Mouse (Mus musculus): ENCODE measurements around the gene Hcn2. TPM values are rescaled to one million over a fixed set of nuclear protein-coding genes. Genes with fewer than 3 reads are reported as not detected.

Gene Hcn2
- total and polyA plus RNA-seq, 3 experiments, result 0.21 to 2.2 (median 0.44) TPM

GRCm38 (mm10) chr10:79772320-79772719, 55.9 kb downstream of the Hcn2 start:
- Histone ChIP-seq H3K27ac (ENCODE audit: insufficient read depth, low read depth) (no peak overlapping the region), H3K4me2 (ENCODE audit: insufficient read depth, low read depth, poor library complexity, severe bottlenecking) (no peak overlapping the region), H3K27me3 (replicated peaks) (peaks cover 24% of the 10 kb centered on the region), H3K4me1 (ENCODE audit: control insufficient read depth in 1 of 2, insufficient read depth in 2 of 2) (peaks cover 7 to 16% of the 10 kb centered on the region in 2 experiments), H3K9me3 (replicated peaks; ENCODE audit: low read length) (peaks cover 20% of the 10 kb centered on the region), H3K4me3 (replicated peaks in 1 of 3; ENCODE audit: low read depth in 2 of 3, low read length in 2 of 3, poor library complexity in 1 of 3) (no peak overlapping the region), H3K36me3 (replicated peaks in 1 of 2; ENCODE audit: control insufficient read depth in 1 of 2, insufficient read depth in 1 of 2, low read length in 1 of 2) (no peaks in the 10 kb centered on the region), H3K79me2 (replicated peaks; ENCODE audit: control insufficient read depth, extremely low read depth, insufficient read depth, poor library complexity, severe bottlenecking) (no peaks in the 10 kb centered on the region), H3K9ac (ENCODE audit: insufficient read depth, low read depth) (no peak overlapping the region)
- no peak for DNase-seq (ENCODE audit: extremely low read depth)
- dilution Hi-C loops (cut with MboI; ENCODE audit: extremely low pct_ligation_motif_present, extremely low pct_unique_long_range_greater_than_20kb, low sequenced_read_pairs) (no loop called here), in situ Hi-C loops (cut with MboI; ENCODE audit: low pct_ligation_motif_present, low pct_unique_long_range_greater_than_20kb, low sequenced_read_pairs) (no loop called here)
- no peak for TF ChIP-seq RCOR1 (conservative IDR thresholded peaks at IDR 0.05; ENCODE audit: low read depth, low read length)
- peak in 1 of 2 experiments; percentile 35; a peak in 2 of 4 replicates for TF ChIP-seq CTCF (conservative IDR thresholded peaks at IDR 0.05 in 1 of 2, IDR thresholded peaks at IDR 0.05 in 1 of 2; ENCODE audit: low read depth in 2 of 2, low read length in 2 of 2)

- dilution Hi-C loops (cut with MboI; ENCODE audit: extremely low pct_ligation_motif_present, extremely low pct_unique_long_range_greater_than_20kb, low sequenced_read_pairs) (no loop called here), in situ Hi-C loops (cut with MboI; ENCODE audit: low pct_ligation_motif_present, low pct_unique_long_range_greater_than_20kb, low sequenced_read_pairs) (no loop called here)
- Histone ChIP-seq H3K36me3 (replicated peaks in 1 of 2; ENCODE audit: control insufficient read depth in 1 of 2, insufficient read depth in 1 of 2, low read length in 1 of 2) (no peaks in the 10 kb centered on the region), H3K4me1 (ENCODE audit: control insufficient read depth in 1 of 2, insufficient read depth in 2 of 2) (peaks cover 3 to 7% of the 10 kb centered on the region in 2 experiments; a peak in 3 of 4 replicates), H3K27me3 (replicated peaks) (peaks cover 32% of the 10 kb centered on the region), H3K9ac (ENCODE audit: insufficient read depth, low read depth) (no peak overlapping the region), H3K4me2 (ENCODE audit: insufficient read depth, low read depth, poor library complexity, severe bottlenecking) (no peak overlapping the region), H3K9me3 (replicated peaks; ENCODE audit: low read length) (peaks cover 20% of the 10 kb centered on the region), H3K4me3 (replicated peaks in 1 of 3; ENCODE audit: low read depth in 2 of 3, low read length in 2 of 3, poor library complexity in 1 of 3) (no peak overlapping the region), H3K27ac (ENCODE audit: insufficient read depth, low read depth) (no peak overlapping the region), H3K79me2 (replicated peaks; ENCODE audit: control insufficient read depth, extremely low read depth, insufficient read depth, poor library complexity, severe bottlenecking) (no peaks in the 10 kb centered on the region)
- TF ChIP-seq IRF4 (IDR thresholded peaks at IDR 0.05; ENCODE audit: low read depth, low read length) (peak; percentile 65; the same call in 1 of the 2 replicates), USF2 (conservative IDR thresholded peaks at IDR 0.05; ENCODE audit: low read depth, low read length) (no peak)
- DNase-seq (ENCODE audit: extremely low read depth), result no peak
Observed at GRCm38 (mm10) chr10:79773208-79773607, 56.8 kb downstream of the Hcn2 start.

GRCm38 (mm10) chr10:79774486-79775279, 58.2 kb downstream of the Hcn2 start:
- Histone ChIP-seq H3K9ac (ENCODE audit: insufficient read depth, low read depth) (no peak overlapping the region), H3K4me2 (ENCODE audit: insufficient read depth, low read depth, poor library complexity, severe bottlenecking) (no peak overlapping the region), H3K79me2 (replicated peaks; ENCODE audit: control insufficient read depth, extremely low read depth, insufficient read depth, poor library complexity, severe bottlenecking) (no peaks in the 10 kb centered on the region), H3K9me3 (replicated peaks; ENCODE audit: low read length) (peaks cover 20% of the 10 kb centered on the region), H3K4me3 (replicated peaks in 1 of 3; ENCODE audit: low read depth in 2 of 3, low read length in 2 of 3, poor library complexity in 1 of 3) (no peak overlapping the region), H3K36me3 (replicated peaks in 1 of 2; ENCODE audit: control insufficient read depth in 1 of 2, insufficient read depth in 1 of 2, low read length in 1 of 2) (no peaks in the 10 kb centered on the region), H3K27me3 (replicated peaks) (peaks cover 47% of the 10 kb centered on the region), H3K4me1 (ENCODE audit: control insufficient read depth in 1 of 2, insufficient read depth in 2 of 2) (peaks cover 3 to 11% of the 10 kb centered on the region in 2 experiments; a peak in 3 of 4 replicates), H3K27ac (ENCODE audit: insufficient read depth, low read depth) (no peak overlapping the region)
- dilution Hi-C loops (cut with MboI; ENCODE audit: extremely low pct_ligation_motif_present, extremely low pct_unique_long_range_greater_than_20kb, low sequenced_read_pairs) (no loop called here), in situ Hi-C loops (cut with MboI; ENCODE audit: low pct_ligation_motif_present, low pct_unique_long_range_greater_than_20kb, low sequenced_read_pairs) (no loop called here)
- TF ChIP-seq HCFC1 (IDR thresholded peaks at IDR 0.05; ENCODE audit: low read depth, low read length), result no peak
- peak; percentile 33 to 50; a peak in 3 of 4 replicates for TF ChIP-seq CTCF (conservative IDR thresholded peaks at IDR 0.05 in 1 of 2, IDR thresholded peaks at IDR 0.05 in 1 of 2; ENCODE audit: low read depth in 2 of 2, low read length in 2 of 2)
- TF ChIP-seq CHD2 (IDR thresholded peaks at IDR 0.05; ENCODE audit: low read length), result no peak
- TF ChIP-seq NELFE (IDR thresholded peaks at IDR 0.05; ENCODE audit: low read depth, low read length), result no peak
- TF ChIP-seq CHD1 (IDR thresholded peaks at IDR 0.05; ENCODE audit: low read depth, low read length), result no peak
- no peak for TF ChIP-seq KAT2A (IDR thresholded peaks at IDR 0.05; ENCODE audit: insufficient replicate concordance, low read length)
- no peak for DNase-seq (ENCODE audit: extremely low read depth)

Measured in CH12.LX (cell line).